Mouse (Mus musculus): Measurements from ENCODE around the gene Tas2r134. TPM values are rescaled to one million over a fixed set of nuclear protein-coding genes. Genes with fewer than 3 reads are reported as not detected.

The Tas2r134 gene
- polyA plus RNA-seq (2012; fragmentation: generic; extraction: Trizol) = not detected

DNA sequence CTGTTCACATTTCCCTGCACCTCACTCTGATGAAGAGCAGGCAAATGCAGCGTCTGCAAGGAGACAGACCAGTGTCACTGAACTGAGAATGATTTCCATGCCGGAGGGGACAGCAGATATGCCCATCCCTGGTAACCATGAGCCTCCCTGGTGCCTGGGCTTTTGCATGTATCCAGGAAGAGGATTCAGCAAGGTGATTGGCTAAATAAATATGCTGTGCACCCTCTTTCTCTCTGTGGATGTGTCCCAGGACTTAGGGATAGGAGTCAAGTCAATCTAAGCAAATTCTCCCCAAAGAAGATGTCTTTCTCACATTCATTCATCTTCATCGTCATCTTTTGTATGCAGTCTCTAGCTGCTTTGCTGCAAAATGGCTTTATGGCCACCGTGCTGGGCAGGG lies at the start of gene Tas2r134:
Gene Tas2r134, plus strand, starts transcription at position 301 of the 400 bp plus-strand sequence.

All from C3H10T1/2 (cell line).